Mouse (Mus musculus) ZHBTc4 (cell line): ENCODE measurements around the gene Snapc5.

Experiments
- DNase-seq: peaks from one replicate; pipeline ENCODE4 v3.0.0-alpha.2; 2011; ENCODE audit warnings: low read depth, low spot score

The Snapc5 gene

GRCm38 (mm10) chr9:64178974-64179646, at the start of gene Snapc5:
TSS of gene Snapc5 (plus strand) at chr9:64179274.
- peak; percentile 99 for DNase-seq

DNA sequence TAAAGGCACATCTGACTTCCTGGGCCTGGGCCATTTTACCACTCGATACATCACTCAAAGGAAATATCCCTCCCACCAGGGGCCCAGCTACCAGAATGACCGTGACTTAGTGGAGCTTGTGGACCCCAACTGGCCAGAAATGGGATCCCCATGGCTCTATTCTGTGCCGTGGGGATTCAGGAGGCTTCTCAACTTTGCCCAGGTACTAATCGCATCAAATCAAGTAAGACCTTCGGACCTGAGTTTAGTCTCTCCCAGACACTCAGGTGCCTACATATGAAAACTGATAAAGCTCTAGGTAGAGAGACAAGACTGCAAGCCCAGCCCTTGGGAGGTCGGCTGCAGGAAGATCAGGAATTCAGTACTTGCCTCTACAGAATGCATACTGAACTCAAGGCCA, 47.5 kb upstream of the Snapc5 start:
- no peak for DNase-seq

DNA sequence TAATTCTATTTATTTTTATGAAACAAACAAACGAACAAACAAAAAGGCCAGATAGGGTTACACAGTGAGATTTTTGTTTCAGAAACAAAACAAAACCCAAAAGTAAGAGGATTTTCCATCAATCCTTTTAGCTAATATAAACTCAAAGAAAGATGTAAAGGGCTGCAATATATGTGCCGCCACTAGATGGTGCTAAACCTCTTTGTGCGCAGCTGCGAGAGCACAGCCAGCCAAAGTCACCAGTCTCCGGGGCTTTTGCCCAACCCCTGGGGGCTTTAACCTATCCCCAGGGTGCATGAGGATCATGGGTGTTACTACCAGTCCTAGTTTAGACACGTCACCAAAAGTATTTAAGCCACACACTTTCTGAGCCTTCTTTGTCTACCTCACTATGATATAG, 40.2 kb upstream of the Snapc5 start:
- DNase-seq = peak; percentile 79

GRCm38 (mm10) chr9:64139879-64140278, 39.2 kb upstream of the Snapc5 start:
- no peak for DNase-seq

- DNase-seq = no peak
These were observed 22.4 kb upstream of the Snapc5 start for GRCm38 (mm10) chr9:64156641-64157040.

- no peak for DNase-seq
These were observed 18.6 kb upstream of the Snapc5 start for GRCm38 (mm10) chr9:64160471-64160870.

DNA sequence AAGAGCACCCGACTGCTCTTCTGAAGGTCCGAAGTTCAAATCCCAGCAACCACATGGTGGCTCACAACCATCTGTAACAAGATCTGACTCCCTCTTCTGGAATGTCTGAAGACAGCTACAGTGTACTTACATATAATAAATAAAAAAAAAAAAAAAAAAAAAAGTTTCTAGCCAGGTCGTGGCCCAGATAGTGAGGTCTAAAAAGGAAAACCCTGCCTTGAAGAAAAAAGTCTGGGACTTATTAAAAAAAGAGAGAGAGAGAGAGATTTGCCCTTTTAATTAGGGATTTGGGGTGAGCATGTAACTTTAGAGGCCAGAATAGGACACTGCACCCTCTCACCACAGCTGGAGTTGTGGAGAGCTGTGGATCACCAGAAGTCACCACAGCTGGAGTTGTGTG, 9.1 kb upstream of the Snapc5 start:
- DNase-seq = peak; percentile 27

GRCm38 (mm10) chr9:64172145-64172815, 6.8 kb upstream of the Snapc5 start:
- no peak for DNase-seq

DNA sequence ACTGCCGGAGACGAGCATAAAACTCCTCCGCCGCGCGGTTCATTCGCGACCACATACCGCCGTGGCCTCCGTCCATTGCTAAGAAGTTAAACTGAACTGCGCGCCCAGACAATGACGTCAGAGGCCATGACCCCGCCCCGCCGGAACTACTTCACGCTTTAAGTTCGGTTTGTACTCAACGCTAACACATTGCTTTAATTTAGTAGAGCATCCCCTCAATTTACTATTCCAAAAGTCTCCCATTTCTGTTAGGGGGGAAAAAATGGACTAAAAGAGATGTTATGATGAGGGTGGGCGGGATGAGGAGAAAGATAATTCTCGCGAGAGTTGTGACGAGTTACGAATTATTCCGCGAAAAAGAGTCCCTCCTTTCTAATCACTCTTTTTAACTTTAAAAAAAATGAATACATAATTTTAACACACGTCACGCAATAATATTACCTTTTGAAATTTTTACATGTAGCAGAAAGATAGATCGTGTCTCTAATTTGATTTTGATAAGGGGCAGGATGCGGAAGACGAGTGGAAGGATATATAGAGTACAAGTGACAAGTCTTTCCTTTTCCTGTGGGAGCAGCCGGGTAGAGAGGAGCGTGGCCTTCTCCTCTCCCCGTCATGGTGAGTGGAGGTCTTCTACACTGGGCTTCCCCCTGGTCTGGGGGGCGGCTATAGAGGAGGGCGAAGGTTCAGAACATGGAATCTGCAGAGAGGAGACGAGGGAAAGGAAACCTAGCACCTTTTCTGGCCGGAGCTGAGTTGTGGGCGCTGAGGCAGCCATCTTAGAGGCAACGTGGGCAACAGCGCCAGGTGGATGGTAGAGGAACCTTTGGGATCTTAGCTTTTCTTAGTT, 6.0 kb upstream of the Snapc5 start, which contains the start of the genes Zwilch and Rpl4:
Zwilch (minus strand) TSS at position 289 of the 850 bp plus-strand sequence.
Rpl4 (plus strand) TSS at position 560 of the 850 bp plus-strand sequence.
- peak; percentile 94 for DNase-seq

DNA sequence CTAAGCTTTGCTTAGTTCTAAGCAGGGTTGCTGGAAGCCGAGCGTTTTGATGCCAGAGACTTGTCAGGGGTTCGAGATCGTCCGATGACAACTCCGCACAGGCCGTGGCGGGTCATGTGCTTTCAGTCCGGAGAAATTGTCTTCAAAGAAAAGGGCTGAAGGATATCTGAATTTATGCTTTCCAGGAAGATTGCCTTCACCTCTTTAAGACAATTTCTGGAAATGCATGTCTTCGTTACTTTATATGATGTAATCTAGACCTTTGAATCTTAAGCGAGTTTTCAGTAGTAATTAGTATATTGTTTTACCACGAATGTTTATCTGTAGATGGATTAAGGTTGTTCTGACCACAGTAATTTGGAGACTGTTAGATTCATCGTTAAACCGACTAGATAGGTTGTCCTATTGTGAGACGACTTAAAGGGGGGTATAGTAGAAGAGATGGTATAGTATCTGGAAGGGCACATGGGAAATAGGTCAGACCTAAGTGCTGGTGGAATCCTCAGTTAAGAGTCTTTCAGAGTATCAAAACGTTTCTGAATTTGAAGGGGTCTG, 5.3 kb upstream of the Snapc5 start:
- peak; percentile 21 for DNase-seq

- peak; percentile 20 for DNase-seq
These were observed 4.7 kb upstream of the Snapc5 start for GRCm38 (mm10) chr9:64174341-64174740.

DNA sequence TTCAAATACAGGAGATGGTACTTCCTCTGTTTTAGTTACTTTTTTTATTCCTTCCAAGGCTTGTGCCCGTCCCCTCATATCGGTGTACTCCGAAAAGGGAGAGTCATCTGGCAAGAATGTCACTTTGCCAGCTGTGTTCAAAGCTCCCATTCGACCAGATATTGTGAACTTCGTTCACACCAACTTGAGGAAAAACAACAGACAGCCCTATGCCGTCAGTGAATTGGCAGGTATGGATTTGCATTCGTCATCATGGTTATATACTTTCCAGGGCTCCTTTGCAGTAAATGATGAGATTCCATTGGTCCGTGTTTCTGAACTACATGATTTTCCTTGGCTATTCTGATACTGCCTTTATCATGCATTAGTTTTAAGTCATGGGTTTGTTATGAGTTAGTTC, 4.3 kb upstream of the Snapc5 start:
- DNase-seq = peak; percentile 32

DNA sequence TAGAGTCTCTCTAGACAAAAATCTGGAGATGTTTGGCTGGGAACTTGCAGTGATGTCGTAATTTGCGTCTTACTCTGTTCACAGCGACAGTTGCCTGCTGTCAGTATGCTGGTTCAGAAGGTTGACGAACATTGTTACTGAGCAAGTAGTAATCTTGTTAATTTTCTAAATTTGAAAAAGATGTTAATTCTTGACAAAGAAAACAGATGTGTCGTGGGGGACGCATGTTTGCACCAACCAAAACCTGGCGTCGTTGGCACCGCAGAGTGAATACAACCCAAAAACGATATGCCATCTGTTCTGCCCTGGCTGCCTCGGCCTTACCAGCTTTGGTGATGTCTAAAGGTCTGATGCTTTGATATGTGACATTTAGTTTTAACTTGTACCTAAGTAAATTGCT, 3.7 kb upstream of the Snapc5 start:
- no peak for DNase-seq

DNA sequence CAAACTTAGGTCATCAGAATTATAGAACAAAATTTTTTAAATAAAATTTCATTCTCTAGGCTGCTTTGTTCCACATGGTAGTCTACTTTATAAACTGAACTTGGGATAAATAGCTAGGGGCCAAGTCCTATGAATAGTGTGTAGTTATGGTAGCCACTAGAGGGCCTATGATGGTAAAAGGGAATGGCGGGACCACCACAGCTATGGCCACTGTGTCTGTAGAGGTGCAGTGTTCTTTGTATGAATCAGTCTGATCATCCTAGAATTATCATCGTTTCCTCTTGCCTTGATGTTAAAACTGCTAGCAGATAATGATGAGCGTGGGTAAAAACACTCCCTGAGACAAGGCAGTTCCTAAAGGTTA, 482 bp upstream of the Snapc5 start:
- DNase-seq = peak; percentile 73

DNA sequence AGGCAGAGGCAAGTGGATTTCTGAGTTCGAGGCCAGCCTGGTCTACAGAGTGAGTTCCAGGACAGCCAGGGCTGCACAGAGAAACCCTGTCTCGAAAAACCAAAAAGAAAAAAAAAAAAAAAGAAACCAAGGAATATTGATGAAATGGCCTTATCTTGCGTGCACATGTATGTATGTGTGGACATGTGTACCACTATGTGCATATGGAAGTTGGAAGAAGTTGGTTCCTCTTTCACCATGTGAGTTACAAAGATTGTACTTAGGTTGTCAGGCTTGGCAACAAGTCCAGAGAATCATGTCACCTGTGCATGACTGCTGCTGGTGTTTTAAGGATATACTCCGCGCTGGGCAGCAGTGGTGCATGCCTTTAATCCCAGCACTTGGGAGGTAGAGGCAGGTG, 4.2 kb downstream of the Snapc5 start:
- peak; percentile 13 for DNase-seq

DNA sequence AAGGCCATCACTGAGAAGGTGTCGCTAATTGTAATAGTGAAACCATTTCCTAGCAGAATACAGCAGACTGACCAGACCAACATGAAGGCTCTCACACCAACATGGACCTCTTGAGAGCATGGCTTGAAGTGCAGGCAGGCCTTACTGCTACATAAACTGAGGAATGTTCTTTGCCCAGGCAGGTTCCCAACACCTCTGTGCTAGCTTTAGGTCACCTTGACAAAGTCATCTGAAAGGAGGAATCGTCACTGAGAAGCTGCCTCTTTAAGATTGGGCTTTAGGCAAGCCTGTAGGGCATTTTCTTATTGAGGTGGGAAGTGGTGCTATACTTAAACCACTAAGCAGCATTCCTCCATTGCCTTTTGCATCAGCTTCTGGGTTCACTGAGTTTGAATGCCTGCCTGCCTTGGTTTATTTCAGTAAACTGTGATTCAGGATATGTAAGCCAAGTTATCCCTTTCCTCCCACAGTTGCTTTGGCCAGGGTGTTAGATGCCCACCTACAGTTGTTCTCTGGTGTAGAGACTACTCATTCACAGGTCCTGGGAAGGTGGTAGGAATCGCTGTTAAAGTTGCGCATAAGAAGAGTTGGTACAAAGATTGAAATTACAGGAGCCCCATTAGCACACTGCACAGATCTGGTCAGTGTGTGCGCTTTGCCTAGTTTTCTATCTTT, 5.2 kb downstream of the Snapc5 start:
- peak; percentile 85 for DNase-seq

- no peak for DNase-seq
These were observed 14.8 kb downstream of the Snapc5 start for GRCm38 (mm10) chr9:64193879-64194278.

- DNase-seq = peak; percentile 31
These were observed 16.5 kb downstream of the Snapc5 start for GRCm38 (mm10) chr9:64195554-64195953.

GRCm38 (mm10) chr9:64197524-64197923, 18.4 kb downstream of the Snapc5 start:
- peak; percentile 18 for DNase-seq

GRCm38 (mm10) chr9:64198068-64198762, 19.1 kb downstream of the Snapc5 start:
- peak; percentile 63 for DNase-seq
